Mouse (Mus musculus): ENCODE measurements at regions not wholly inside any gene's neighbourhood (a gene's known extent, or its start where the extent isn't known, plus 50 kb on each side); places are given as distances from the start of the nearest gene placed in this dataset.
A peak's percentile ranks its signal among the peaks of the same experiment; 100 is the strongest.

- no peak for DNase-seq
Observed at GRCm38 (mm10) chr8:49845575-49845974, 1001.8 kb upstream of the Tenm3 start.

- DNase-seq: no peak
Observed at GRCm38 (mm10) chr8:49831970-49832369, 988.2 kb upstream of the Tenm3 start.

DNA sequence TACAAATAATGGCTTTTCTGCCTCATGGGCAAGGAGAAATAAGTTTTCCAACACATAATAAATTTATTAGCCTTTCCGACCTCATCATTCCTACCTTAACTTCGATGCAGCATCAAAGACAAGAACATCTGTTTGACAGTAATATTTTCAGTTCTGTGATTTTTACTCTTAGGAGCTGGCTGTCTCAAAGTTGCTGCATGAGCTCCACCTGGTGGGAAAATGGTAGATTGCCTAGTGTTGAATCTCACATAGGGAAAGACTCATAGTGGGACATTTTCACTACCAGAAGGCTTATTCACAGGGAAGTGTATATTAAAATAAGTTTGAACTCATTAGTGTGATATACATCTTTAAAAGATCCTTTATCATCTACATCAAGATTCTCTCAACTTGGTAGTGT lies 985.6 kb upstream of the Tenm3 start:
- peak; percentile 68 for DNase-seq

- no peak for DNase-seq
Observed at GRCm38 (mm10) chr8:49826231-49826630, 982.5 kb upstream of the Tenm3 start.

GRCm38 (mm10) chr8:49825000-49825399 lies 981.2 kb upstream of the Tenm3 start:
- DNase-seq: no peak

DNA sequence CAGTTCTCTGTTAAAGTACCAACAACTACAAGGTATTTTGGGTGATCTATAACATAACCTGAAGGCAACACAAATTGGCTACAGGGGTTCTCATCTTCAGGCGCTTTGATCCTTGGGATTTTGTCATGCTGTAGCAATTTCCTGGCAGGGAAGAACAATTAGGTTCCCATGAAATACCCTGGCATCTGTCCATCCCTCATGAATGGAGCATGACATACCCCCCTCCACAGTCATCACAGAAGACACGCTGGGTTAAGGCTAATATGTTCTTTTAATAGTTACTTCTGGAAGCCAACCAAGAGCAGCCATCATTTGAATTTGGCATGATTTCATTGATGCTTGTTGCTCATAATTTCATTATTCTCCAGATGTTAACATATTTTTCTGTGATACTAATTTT lies 979.0 kb upstream of the Tenm3 start:
- DNase-seq: no peak

- DNase-seq: no peak
Observed at GRCm38 (mm10) chr8:49799236-49799635, 955.5 kb upstream of the Tenm3 start.

- no peak for DNase-seq
Observed at GRCm38 (mm10) chr8:49796741-49797140, 953.0 kb upstream of the Tenm3 start.

DNA sequence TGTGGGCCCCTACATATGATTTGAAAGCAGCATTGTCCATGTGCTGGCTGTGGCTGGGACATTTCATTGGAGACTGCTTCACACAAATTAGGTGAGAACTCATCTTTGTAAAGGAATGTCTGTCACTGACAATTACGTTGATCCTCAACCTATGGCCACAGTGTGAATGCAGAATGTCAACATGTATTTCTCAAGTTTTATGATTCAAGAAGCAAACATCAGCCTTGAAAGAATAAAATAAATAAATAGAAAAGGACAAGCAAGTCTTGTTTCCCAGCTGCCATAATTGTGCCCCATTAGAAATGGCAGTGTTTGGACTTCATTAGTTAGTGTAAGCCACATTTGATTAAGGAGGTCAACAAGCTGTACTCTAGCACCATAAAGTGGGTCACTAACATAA lies 950.7 kb upstream of the Tenm3 start:
- DNase-seq: no peak

DNA sequence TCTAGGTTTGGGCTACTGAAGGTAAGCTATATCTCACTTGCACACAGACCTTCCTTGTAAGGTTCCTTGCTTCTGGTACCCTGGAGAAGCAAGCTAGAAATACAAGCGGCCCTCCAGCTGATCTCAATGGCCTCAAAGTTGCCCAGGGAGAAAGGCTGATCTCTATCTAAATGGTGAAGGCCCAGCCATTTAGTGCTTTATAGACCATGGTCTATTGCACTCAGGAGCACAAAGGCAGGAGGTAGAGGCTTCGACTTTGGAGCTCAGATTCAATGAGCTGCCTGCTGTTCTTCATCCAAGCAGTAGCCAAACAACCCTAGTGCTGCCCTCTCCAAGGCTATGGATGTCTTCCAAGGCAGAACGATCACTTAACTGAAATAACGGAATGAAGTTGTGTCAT lies 926.1 kb upstream of the Tenm3 start:
- DNase-seq: no peak

DNA sequence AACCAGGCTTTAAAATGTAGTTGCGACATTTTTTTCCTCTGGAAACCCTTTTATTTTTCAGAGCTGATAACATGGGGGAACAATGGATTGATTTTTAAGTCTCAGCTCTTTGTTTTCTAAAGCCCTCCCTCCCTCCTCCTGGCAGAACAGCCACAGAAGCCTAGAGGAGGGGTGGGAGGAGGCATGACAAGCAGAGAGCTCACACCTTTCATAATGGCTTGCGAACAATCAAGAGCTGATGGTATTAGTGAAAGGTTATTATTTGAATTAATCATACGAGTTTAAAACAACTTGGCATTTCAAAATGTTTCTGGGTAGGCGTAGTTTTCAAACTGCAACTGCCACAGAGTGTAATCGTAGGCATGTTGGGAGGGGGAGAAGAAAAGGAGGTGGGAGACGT lies 894.3 kb upstream of the Tenm3 start:
- no peak for DNase-seq

GRCm38 (mm10) chr8:49729156-49729555 lies 885.4 kb upstream of the Tenm3 start:
- no peak for DNase-seq

DNA sequence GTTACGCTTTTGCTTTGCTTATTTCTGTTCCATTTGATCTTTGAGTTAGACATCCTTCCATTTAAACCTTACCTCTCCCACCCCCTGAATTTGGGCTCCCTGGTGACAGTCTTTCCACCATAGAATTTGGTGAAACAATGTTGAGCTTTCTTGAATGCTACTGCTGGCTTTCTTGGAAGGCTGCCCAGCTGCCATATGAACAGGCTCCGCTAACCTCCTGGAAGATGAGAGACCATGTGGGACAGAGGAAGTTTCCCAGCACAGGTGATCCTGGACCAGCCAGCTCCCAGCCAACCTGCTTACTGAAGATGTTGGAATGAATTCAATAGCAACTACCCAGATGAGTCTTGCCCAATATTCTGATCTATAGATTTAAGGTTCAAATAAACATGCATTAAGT lies 868.6 kb upstream of the Tenm3 start:
- peak; percentile 8 for DNase-seq

DNA sequence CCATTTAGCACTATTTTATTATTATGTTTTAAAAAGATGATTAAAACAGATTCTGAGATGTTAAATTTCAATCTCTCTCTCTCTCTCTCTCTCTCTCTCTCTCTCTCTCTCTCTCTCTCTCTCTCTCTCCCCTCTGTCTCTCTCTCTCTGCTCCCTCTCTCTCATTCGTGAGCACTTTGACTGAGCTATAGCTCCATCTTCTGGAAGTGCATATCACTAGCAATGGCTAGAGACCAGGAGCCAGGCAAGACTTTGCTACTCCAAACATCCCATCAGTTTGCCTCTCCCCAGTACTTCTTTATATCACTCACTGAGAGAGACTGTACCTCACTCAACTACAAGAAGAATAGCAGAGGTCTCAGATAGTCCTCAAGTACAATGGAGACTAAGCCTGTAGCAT lies 865.0 kb upstream of the Tenm3 start:
- no peak for DNase-seq

DNA sequence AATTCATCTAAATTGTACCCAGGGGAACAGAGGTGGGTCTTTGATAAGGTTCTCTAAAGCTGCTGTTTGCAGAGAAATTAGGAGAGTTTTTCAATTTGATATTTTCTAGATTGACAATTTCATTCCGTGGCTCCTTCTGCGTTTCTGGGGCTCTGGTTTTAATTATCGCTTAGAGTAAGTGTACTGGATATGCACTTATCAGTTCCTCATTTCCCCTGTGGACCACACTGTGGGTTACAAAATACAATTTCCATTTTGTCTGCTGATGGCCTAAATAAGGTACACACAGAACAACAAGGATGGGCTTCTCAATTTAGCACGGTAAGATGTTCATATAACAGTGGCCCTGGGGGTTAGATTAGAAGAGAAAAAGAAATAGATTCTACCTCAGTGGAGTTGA lies 855.3 kb upstream of the Tenm3 start:
- DNase-seq: no peak

DNA sequence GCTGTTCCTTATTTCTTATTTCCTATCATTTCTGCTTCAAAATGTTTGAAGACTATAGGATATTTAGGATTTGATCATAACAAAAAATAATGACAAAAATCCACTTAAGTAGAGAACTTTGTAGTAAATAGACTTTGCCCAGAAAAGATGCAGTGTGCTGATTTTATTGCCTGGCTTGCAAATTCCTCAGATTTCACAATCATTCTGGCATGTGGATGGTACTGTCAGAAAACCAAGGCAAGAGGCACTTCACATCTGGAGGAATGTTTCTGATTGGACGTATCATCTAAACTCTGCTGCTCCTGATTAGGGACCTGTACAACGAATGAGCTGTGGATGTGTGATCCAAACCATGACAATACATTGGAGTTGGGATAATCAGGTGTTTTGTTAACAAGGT lies 853.0 kb upstream of the Tenm3 start:
- DNase-seq: no peak

All from right cerebral cortex, postnatal 4 days (tissue).